Mouse (Mus musculus): ENCODE data around the gene Stk24.

Stk24 gene

GRCm38 (mm10) chr14:121379116-121379826 is 540 bp downstream of the Stk24 start:
- DNase-seq (ENCODE audit: low read depth in 1 of 2, low spot score in 2 of 2), result peak in 1 of 2 experiments; percentile 73

- DNase-seq (ENCODE audit: low read depth in 1 of 2, low spot score in 2 of 2), result no peak
These were observed 1.3 kb downstream of the Stk24 start for GRCm38 (mm10) chr14:121378243-121379115.

DNA sequence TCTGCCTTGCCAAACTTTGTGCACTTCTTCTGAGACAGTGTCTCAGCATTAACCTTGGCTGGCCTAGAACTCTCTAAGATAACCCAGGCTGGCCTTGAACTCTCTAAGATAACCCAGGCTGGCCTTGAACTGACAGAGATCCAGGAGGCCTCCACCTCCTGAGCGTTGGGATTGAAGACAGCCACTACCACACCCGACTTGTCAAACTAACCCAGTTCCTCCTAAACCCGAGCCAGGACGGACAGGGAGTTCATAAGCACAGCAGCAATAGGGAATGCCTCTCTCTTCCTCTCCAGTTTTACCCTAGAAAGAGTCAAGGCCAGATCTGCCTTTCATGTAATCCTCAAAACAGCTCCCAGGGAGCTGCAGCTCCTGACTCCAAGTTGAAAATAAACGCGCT is 3.2 kb downstream of the Stk24 start:
- no peak for DNase-seq (ENCODE audit: low read depth in 1 of 2, low spot score in 2 of 2)

DNA sequence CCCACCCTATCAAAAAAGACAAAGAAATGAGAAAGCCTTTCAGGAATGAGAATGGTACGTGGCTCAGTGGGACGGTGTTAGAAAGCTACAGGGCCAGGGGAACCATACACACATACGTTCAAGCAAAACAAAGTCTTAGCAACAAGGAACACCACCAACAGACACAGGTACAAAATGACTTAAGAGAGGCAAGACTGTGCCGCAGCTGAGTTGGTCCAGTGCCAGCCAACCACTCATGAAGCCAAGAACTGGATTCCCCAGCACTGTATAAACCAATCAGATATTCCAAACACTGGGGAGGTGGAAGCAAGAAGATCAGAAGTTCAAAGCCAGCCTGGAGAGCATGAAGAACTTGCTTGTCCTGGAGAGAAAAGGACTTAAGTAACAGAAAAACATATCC is 5.9 kb downstream of the Stk24 start:
- no peak for DNase-seq (ENCODE audit: low read depth in 1 of 2, low spot score in 2 of 2)

DNA sequence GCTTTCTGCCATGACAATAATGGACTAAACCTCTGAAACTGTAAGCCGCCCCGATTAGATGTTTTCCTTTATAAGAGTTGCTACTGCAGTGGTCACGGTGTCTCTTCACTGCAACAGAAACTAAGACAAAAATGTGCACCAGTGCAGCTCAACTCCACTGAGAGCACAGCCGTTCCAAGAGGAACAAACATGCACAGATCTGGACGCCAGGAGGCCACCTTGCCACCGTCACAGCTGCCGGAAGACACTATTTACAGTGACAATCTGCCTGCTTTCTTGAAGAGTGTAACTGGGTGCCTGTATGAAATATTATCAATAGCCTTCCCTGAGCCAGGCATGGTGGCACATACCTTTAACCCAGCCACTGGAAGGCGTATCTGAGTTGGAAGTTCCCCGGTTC is 6.8 kb downstream of the Stk24 start:
- no peak for DNase-seq (ENCODE audit: low read depth in 1 of 2, low spot score in 2 of 2)

DNA sequence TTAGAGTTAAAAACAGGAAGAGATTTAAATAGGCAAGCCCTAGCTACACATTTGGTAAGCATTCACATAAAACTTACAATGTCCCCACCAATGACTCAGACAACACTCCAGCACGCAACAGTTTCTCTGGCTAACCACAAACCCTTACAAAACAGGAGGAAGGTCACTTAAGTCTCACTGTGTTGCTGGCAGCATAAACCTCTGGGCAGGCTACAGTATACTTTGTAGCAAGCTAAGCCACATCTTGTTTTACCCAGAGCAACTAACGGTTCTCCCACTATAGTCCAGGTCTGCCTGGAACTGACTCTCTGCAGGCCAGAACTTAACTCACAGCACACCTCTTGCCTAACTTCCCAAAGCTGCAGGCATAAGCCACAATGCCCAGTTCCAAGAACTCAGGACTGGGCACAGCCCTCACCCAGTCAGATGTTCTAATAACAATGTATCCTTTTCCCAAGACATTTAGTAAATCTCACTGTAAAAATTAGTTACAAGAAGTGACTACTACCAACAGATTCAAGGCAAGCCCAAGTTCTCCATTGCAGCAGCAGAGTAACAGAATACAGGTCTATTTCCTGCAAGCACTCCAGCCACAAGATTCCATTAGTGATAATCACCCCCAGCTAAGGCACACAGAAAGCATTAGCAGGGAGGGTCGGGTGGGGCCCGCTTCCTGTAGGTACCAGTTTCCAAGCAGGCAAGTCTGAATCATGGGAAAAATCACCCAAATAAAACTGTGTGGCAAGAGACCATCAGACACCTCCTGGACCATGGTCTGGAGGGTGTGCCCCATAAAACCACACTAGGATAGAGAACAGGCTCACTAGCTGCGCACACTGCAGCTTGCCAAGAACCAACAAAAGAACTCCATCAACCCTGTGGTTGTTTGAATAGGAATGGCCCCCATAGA is 7.6 kb downstream of the Stk24 start:
- DNase-seq (ENCODE audit: low read depth in 1 of 2, low spot score in 2 of 2), result peak; percentile 50 to 57

- no peak for DNase-seq (ENCODE audit: low read depth in 1 of 2, low spot score in 2 of 2)
These were observed 10.4 kb downstream of the Stk24 start for GRCm38 (mm10) chr14:121369385-121369784.

DNA sequence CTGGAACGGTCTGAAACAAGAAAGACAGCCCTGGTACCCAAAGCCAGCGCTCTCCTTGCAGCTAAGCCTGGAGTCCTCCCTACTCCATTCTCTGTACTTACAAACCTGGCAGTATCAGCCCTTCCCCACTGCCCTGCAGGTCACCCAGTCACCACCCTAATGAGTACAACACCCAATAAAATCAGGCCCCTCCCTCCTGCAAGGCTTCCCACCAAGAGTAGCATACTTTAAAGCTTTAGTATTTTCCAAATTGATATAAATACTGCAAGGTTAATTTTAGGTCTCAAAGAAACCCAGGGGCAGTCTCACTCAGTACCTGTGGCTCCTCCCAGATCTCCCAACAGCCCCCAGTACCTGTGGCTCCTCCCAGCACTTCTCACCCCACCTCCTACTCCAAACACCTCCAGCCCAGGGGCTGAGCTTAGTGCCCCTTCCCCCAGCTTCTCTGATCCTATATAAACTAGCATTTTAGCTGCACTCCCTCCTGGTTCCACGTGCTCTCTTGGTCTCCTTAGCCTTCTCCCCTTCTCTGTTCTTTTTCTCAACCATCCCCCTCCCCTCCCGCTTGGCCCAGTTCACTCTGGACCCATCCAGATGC is 11.6 kb downstream of the Stk24 start:
- DNase-seq (ENCODE audit: low read depth in 1 of 2, low spot score in 2 of 2), result no peak

DNA sequence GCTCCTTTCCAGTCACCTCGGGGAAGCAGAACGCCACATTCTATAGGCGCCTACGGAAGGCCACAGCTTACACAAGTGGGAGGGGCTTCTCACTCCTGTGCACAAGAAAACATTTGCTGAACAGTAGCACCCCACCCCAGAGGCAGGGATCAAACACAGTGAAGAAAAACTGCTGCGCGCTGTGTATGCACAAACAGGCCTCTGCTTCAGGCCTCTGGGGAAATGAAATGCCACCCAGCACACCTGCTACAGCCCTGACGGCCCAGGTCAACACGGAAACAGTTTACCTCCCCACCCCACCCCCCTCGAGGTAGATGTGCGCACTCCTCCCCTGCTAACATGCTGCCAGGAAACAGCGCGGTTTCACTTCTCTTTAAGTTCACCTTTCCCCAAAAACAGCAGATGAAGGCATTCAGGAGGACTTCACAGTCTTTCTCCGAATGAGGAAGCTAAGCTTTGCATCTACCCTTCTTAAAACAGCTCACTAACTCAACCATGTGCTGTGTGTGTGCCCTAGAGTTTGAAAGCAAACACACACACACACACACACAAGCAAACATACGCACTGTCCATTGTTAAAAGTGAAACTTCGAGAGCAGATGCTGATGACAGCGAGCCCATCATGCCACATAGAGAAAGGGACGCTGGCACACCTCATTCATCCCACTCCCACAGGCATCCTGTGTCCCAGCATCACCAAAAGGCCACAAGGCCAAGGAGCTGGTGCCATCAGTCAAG is 13.7 kb downstream of the Stk24 start:
- no peak for DNase-seq (ENCODE audit: low read depth in 1 of 2, low spot score in 2 of 2)

DNA sequence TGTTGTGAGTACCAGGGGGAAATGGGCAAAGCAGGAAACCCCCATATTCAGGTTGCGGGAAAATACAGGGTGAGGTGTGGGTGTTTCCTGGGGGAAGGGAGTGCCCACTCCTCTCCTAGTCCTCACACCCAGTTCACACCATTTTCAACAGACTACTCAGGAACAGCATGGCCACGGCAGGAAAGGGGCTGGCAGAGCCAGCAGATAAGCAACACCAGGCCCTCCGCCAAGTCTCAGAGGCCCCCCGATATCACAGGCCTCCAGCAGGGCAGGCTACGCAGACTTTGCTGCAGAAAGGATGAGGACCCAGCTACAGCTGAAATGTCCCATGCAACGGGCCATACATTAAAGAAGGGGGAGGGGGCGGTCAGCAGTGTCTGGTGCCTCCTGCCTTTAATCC is 14.4 kb downstream of the Stk24 start:
- no peak for DNase-seq (ENCODE audit: low read depth in 1 of 2, low spot score in 2 of 2)

GRCm38 (mm10) chr14:121364282-121364681 is 15.5 kb downstream of the Stk24 start:
- no peak for DNase-seq (ENCODE audit: low read depth in 1 of 2, low spot score in 2 of 2)

DNA sequence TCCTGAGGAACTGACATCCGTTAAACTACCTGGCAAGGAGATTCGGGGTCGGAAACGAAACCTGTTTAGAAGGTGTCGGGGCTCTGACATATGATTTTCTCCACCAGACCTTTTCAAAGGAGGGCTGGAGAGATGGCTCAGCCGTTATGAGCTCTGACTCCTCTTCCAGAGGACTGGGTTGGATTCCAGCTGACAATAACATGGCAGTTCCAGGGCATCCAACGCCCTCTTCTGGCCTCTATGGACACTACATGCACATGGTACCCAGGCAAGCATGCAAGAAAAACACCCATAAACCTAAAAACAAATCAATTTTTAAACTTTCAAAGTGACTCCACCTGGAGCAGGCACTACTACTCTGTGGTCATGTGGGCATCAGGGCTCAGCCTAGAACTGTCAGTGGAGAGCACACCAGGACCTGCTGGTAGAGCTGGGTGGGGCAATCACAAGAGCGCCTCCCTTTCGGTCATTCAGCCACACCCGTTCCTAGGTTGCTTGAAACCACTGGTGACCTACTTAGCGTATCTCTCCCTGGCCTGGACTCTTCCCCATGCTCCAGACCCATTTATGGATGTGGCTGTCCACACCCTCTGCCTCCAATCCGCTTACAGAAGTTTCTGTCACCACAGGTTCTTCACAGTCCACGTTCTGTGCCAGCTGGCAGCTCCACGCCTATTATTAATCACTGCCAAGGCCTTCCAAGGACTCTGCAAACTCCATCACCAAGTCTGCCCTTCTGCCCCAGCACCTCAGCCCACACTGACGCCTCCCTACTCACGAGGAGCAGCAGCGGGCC is 18.3 kb downstream of the Stk24 start:
- DNase-seq (ENCODE audit: low read depth in 1 of 2, low spot score in 2 of 2), result no peak

DNA sequence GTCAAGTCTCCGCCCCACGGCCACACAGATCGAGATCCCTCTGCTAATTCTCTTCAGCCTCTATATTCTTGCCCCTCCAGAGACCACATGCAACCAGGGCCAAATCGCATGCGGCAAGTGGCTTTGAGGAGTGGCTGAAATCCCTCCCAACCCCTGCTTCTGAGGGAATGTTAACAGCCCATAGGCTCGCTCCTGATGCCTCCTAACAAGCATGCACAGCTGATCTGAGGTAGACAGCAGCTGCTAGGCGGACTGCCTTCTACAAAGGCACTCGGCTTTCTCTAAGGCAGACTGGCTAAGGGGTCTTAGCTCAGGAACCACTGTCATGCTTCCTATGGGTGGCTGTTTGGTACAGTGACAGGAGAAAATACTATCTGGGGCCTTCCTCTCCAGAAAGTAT is 20.0 kb downstream of the Stk24 start:
- DNase-seq (ENCODE audit: low read depth in 1 of 2, low spot score in 2 of 2), result no peak

DNA sequence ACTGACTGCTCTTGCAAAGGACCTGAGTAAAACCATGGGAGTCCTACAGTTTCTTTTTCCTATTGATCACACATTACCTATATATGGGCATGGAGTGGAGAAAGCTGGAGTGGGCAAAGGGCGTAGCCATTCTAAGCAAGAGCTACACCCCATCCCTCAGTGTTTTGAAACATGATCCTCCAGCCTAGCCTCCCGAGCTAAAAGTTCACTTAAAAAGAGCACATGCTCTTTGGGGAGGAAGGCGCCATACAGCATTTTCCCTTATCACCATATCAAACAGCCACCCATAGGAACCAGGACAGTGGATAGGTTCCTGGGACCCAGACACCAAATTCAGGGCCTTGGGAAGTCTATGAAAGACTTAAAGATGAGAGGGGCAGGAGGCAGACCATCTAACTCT is 20.8 kb downstream of the Stk24 start:
- no peak for DNase-seq (ENCODE audit: low read depth in 1 of 2, low spot score in 2 of 2)

GRCm38 (mm10) chr14:121358327-121358726 is 21.5 kb downstream of the Stk24 start:
- no peak for DNase-seq (ENCODE audit: low read depth in 1 of 2, low spot score in 2 of 2)

GRCm38 (mm10) chr14:121356336-121356862 is 23.4 kb downstream of the Stk24 start:
- DNase-seq (ENCODE audit: low read depth in 1 of 2, low spot score in 2 of 2), result no peak

GRCm38 (mm10) chr14:121355732-121356131 is 24.1 kb downstream of the Stk24 start:
- DNase-seq (ENCODE audit: low read depth in 1 of 2, low spot score in 2 of 2), result no peak

- no peak for DNase-seq (ENCODE audit: low read depth in 1 of 2, low spot score in 2 of 2)
These were observed 26.0 kb downstream of the Stk24 start for GRCm38 (mm10) chr14:121353648-121354377.

GRCm38 (mm10) chr14:121352744-121353143 is 27.1 kb downstream of the Stk24 start:
- no peak for DNase-seq (ENCODE audit: low read depth in 1 of 2, low spot score in 2 of 2)

Measured in monocyte, adult 2 months (primary cell).